Mouse (Mus musculus): ENCODE data around the gene Irf1.

GRCm38 (mm10) chr11:53737573-53737946 is 32.3 kb upstream of the Irf1 start:
- TF ChIP-seq EP300 (IDR thresholded peaks at IDR 0.05; ENCODE audit: low read length) (no peak), POLR2A (IDR thresholded peaks at IDR 0.05; ENCODE audit: low read depth, low read length) (no peak)
